In genomic region chr1:88459655-88460054, GRCm38 (mm10) we compare ENCODE assay signal across 32 mouse cellular contexts. TPM values are rescaled to one million over a fixed set of nuclear protein-coding genes. Genes with fewer than 3 reads are reported as not detected.
DNase-seq lines count a peak whose midpoint lies in the region; TF ChIP-seq lines count a peak whose summit lies in the region.
"Had no signal": no experiment of that assay in that cellular context is flagged by ENCODE, and none has a peak within 500 bp of the region (broad histone marks: within the 10 kb centered on the region; RNA-seq: fewer than 3 reads in every experiment).

No protein-coding gene starts in this region.

- H3K27ac ChIP-seq in testis, adult 2 months (ENCODE audit: control insufficient read depth, insufficient read depth, low read depth, low read length) = no peak overlapping the region
- H3K27ac ChIP-seq: embryonic facial prominence, embryonic 13.5 days; embryonic facial prominence, embryonic 15.5 days; forebrain, embryonic 10.5 days; forebrain, embryonic 12.5 days had no signal

- no peak for DNase-seq in testis, postnatal 10 days (ENCODE audit: low spot score)
- DNase-seq in R1 (ENCODE audit: low read depth, low spot score) = peak; percentile 76
- peak; percentile 4 for DNase-seq in naive thymus-derived CD4-positive, alpha-beta T cell, adult 2 months (ENCODE audit: low read depth)
- DNase-seq in heart, adult 11 months = no peak
- DNase-seq in adrenal gland, postnatal 25 days = no peak
- DNase-seq: adrenal gland, adult 8-10 months; adrenal gland, postnatal 14 days; B cell, adult 2 months; cerebellum, adult 11 months; cerebellum, adult 18-20 months; cerebellum, adult 8-10 months; cerebellum, adult 9-11 months; cerebellum, postnatal 14 days; cerebellum, postnatal 36 days; embryo, embryonic 11 days had no signal

- TF ChIP-seq CTCF in testis, adult 2 months (IDR thresholded peaks at IDR 0.05; ENCODE audit: control insufficient read depth, insufficient read depth, insufficient replicate concordance, low read depth, low read length) = no peak

- H3K36me3 ChIP-seq in testis, adult 2 months (ENCODE audit: control insufficient read depth, insufficient read depth, low read length) = no peaks in the 10 kb centered on the region
- H3K36me3 ChIP-seq: embryonic facial prominence, embryonic 13.5 days; embryonic facial prominence, embryonic 15.5 days; forebrain, embryonic 10.5 days; forebrain, embryonic 12.5 days; G1E had no signal

- peaks cover 6% of the 10 kb centered on the region for H3K4me1 ChIP-seq in testis, adult 2 months (ENCODE audit: control insufficient read depth, insufficient read depth, low read length)

- no peaks in the 10 kb centered on the region for H3K27me3 ChIP-seq in testis, adult 2 months (ENCODE audit: control insufficient read depth, insufficient read depth, low read length)
- H3K27me3 ChIP-seq: CH12.LX; embryonic facial prominence, embryonic 13.5 days; embryonic facial prominence, embryonic 15.5 days; forebrain, embryonic 12.5 days; Patski had no signal

- TF ChIP-seq POLR2A in testis, adult 2 months (IDR thresholded peaks at IDR 0.05; ENCODE audit: control insufficient read depth, low read depth, low read length) = no peak

- peak overlapping the region; percentile 46; the same call in 1 of the 2 replicates for H3K4me3 ChIP-seq in testis, adult 2 months (ENCODE audit: control insufficient read depth, low read depth, low read length)
- H3K4me3 ChIP-seq: embryonic facial prominence, embryonic 13.5 days; embryonic facial prominence, embryonic 15.5 days; erythroblast, embryonic 14.5 days; forebrain, embryonic 10.5 days; forebrain, embryonic 12.5 days had no signal

RNA-seq across cellular contexts. Expression of gene Glrp1, which starts 50.2 kb away (rescaled TPM):
- polyA plus RNA-seq in testis, adult 2 months (2012; rRNA removed) = 1.6 and 1.7 TPM in 2 replicates
- total RNA-seq in adrenal gland, postnatal 25 days (2021) = not detected in 2 replicates
- total RNA-seq: adrenal gland, adult 18-20 months; adrenal gland, adult 8-10 months; adrenal gland, postnatal 14 days; adrenal gland, postnatal 4 days had no signal
- polyA plus RNA-seq: activated CD4-positive, CD25-positive, alpha-beta regulatory T cell, adult 4 months; CD4-positive, CD25-positive, alpha-beta regulatory T cell, adult 4 months; embryonic facial prominence, embryonic 11.5 days; embryonic facial prominence, embryonic 13.5 days; erythroblast, embryonic 14.5 days; forebrain, embryonic 10.5 days; forebrain, embryonic 12.5 days; forebrain, embryonic 14.5 days; forebrain, embryonic 16.5 days; G1E; Patski had no signal

RNA-seq across cellular contexts. Expression of gene Spp2, which starts 52.9 kb away (rescaled TPM):
- polyA plus RNA-seq in testis, adult 2 months (2012; rRNA removed) = not detected in 2 replicates
- 2.7 TPM in 1 of 2 replicates, not detected in the other for total RNA-seq in adrenal gland, postnatal 25 days (2021)
- total RNA-seq: adrenal gland, adult 8-10 months; CH12.LX; common myeloid progenitor, adult 5-6 weeks; G1E had no signal
- polyA plus RNA-seq: activated CD4-positive, CD25-positive, alpha-beta regulatory T cell, adult 4 months; CD4-positive, CD25-positive, alpha-beta regulatory T cell, adult 4 months; embryonic facial prominence, embryonic 13.5 days; embryonic facial prominence, embryonic 15.5 days; erythroblast, embryonic 14.5 days; forebrain, embryonic 10.5 days; forebrain, embryonic 12.5 days; G1E had no signal

Comparison
In these comparisons a context has a peak if more than half of its experiments do, and no peak if none do; other contexts are left out.
1. DNase-seq: peak in R1 (single experiment) and naive thymus-derived CD4-positive, alpha-beta T cell, adult 2 months (single experiment); none in testis, postnatal 10 days (single experiment), heart, adult 11 months (single experiment) and adrenal gland, postnatal 25 days (single experiment).